Mouse (Mus musculus) natural killer cell, adult 2 months (primary cell): ENCODE measurements around the gene Vmn2r24.
"Not testable (repeated sequence)": the region's sequence is repeated elsewhere in the genome, so short reads cannot be mapped to it uniquely, and the experiment has no call there.

ENCODE experiments used
- DNase-seq, 2 experiments: peaks; one replicate each; pipeline ENCODE4 v3.0.0; 2022; ENCODE audit warnings: low spot score in 2 of 2

The Vmn2r24 gene

GRCm38 (mm10) chr6:123778579-123778978, at the start of gene Vmn2r24:
Gene Vmn2r24, plus strand, starts transcription at chr6:123778879.
- no peak for DNase-seq

- DNase-seq, result no peak
Measured at GRCm38 (mm10) chr6:123770031-123770430, 8.6 kb upstream of the Vmn2r24 start.

GRCm38 (mm10) chr6:123784857-123785256, 6.2 kb downstream of the Vmn2r24 start:
- no peak for DNase-seq

GRCm38 (mm10) chr6:123793746-123794145, 15.1 kb downstream of the Vmn2r24 start:
- no peak for DNase-seq

- not testable (repeated sequence) for DNase-seq
Measured at GRCm38 (mm10) chr6:123810291-123810690, 31.6 kb downstream of the Vmn2r24 start.

- no peak for DNase-seq
Measured at GRCm38 (mm10) chr6:123819951-123820350, 41.3 kb downstream of the Vmn2r24 start.

GRCm38 (mm10) chr6:123853363-123853762, 74.7 kb downstream of the Vmn2r24 start, which contains the start of gene Vmn2r25:
Gene Vmn2r25, minus strand, starts transcription at chr6:123853463.
- DNase-seq, result not testable (repeated sequence)
